Mouse (Mus musculus) neural tube, embryonic 11.5 days (tissue): ENCODE measurements at regions not wholly inside any gene's neighbourhood (a gene's known extent, or its start where the extent isn't known, plus 50 kb on each side); places are given as distances from the start of the nearest gene placed in this dataset.

Source experiments
- ATAC-seq: fragments of 200-750 bp; cut with Nextera tagmentation; 2 replicates; pipeline ENCODE4 v1.8.0; 2017; ENCODE audit warnings: moderate number of reproducible peaks, mild to moderate bottlenecking, moderate TSS enrichment, moderate library complexity; ENCODE audit not compliant: insufficient read depth, low FRiP score, low TSS enrichment
- DNase-seq: peaks from one replicate; pipeline ENCODE4 v3.0.0-alpha.2; 2015; ENCODE audit warnings: low spot score
- H3K27ac ChIP-seq: fragments of 300-500 bp; sonication (generic); 2 replicates; pipeline ENCODE4 v1.5.1; 2014; ENCODE audit warnings: low read depth, mild to moderate bottlenecking, low read length
- H3K27me3 ChIP-seq: fragments of 300-500 bp; sonication (generic); 2 replicates; pipeline ENCODE4 v1.6.1; 2014; ENCODE audit warnings: mild to moderate bottlenecking, low read length, mixed read lengths; ENCODE audit not compliant: control insufficient read depth, insufficient read depth
- H3K36me3 ChIP-seq: fragments of 300-500 bp; sonication (generic); 2 replicates; pipeline ENCODE4 v1.6.1; 2014; ENCODE audit warnings: mild to moderate bottlenecking, low read length, moderate library complexity, mixed read lengths; ENCODE audit not compliant: control insufficient read depth, insufficient read depth
- H3K4me1 ChIP-seq: fragments of 300-500 bp; sonication (generic); 2 replicates; pipeline ENCODE4 v1.6.1; 2014; ENCODE audit warnings: low read length, mixed read lengths; ENCODE audit not compliant: control insufficient read depth, insufficient read depth
- H3K4me2 ChIP-seq: fragments of 300-500 bp; sonication (generic); 2 replicates; pipeline ENCODE4 v1.6.1; 2014; ENCODE audit warnings: low read depth, mild to moderate bottlenecking, moderate library complexity
- H3K4me3 ChIP-seq: fragments of 300-500 bp; sonication (generic); 2 replicates; pipeline ENCODE4 v1.5.1; 2014; ENCODE audit warnings: low read depth, low read length
- H3K9ac ChIP-seq: fragments of 300-500 bp; sonication (generic); 2 replicates; pipeline ENCODE4 v1.6.1; 2014; ENCODE audit warnings: mild to moderate bottlenecking, low read length
- H3K9me3 ChIP-seq: fragments of 300-500 bp; sonication (generic); 2 replicates; pipeline ENCODE4 v1.6.1; 2016; ENCODE audit warnings: low read length; ENCODE audit not compliant: control insufficient read depth
- WGBS: fragments of 180-500 bp; shearing (Covaris S2); extraction: QIAGEN DNeasy Blood & Tissue Kit; methylation state at CpG from one replicate; pipeline ENCODE4 v1.1.7; 2014; 5-methylcytosine and 5-hydroxymethylcytosine counted together

- 93% methylated on average over 1 of the region's 1 CpGs for WGBS
- H3K4me2 ChIP-seq, result no peak overlapping the region
- H3K4me3 ChIP-seq, result no peak overlapping the region
- H3K9ac ChIP-seq, result no peak overlapping the region
- H3K36me3 ChIP-seq, result no peaks in the 10 kb centered on the region
- H3K27me3 ChIP-seq, result no peaks in the 10 kb centered on the region
- no peaks in the 10 kb centered on the region for H3K9me3 ChIP-seq
- no peak for DNase-seq
- H3K27ac ChIP-seq, result no peak overlapping the region
- no peaks in the 10 kb centered on the region for H3K4me1 ChIP-seq
- ATAC-seq, result no peak
These were observed 201.4 kb upstream of the Fam19a5 start for GRCm38 (mm10) chr15:87342656-87343055.

- H3K36me3 ChIP-seq, result no peaks in the 10 kb centered on the region
- DNase-seq (no peak), ATAC-seq (no peak)
- no peaks in the 10 kb centered on the region for H3K4me1 ChIP-seq
- no peaks in the 10 kb centered on the region for H3K9me3 ChIP-seq
- no peaks in the 10 kb centered on the region for H3K27me3 ChIP-seq
- no peak overlapping the region for H3K4me2 ChIP-seq
- no peak overlapping the region for H3K27ac ChIP-seq
- no peak overlapping the region for H3K9ac ChIP-seq
- no peak overlapping the region for H3K4me3 ChIP-seq
- WGBS, result 71% methylated on average over 3 of the region's 3 CpGs
These were observed 198.3 kb upstream of the Fam19a5 start for GRCm38 (mm10) chr15:87345826-87346225.

- no peak overlapping the region for H3K9ac ChIP-seq
- H3K4me1 ChIP-seq, result no peaks in the 10 kb centered on the region
- no peaks in the 10 kb centered on the region for H3K9me3 ChIP-seq
- no peak for DNase-seq
- no peak for ATAC-seq
- no peaks in the 10 kb centered on the region for H3K27me3 ChIP-seq
- H3K4me3 ChIP-seq, result no peak overlapping the region
- H3K36me3 ChIP-seq, result no peaks in the 10 kb centered on the region
- no peak overlapping the region for H3K4me2 ChIP-seq
- WGBS, result 55% methylated on average over 11 of the region's 11 CpGs
- no peak overlapping the region for H3K27ac ChIP-seq
These were observed 194.4 kb upstream of the Fam19a5 start for GRCm38 (mm10) chr15:87349533-87350247.

GRCm38 (mm10) chr15:87352812-87353211, 191.3 kb upstream of the Fam19a5 start:
- Histone ChIP-seq H3K36me3 (no peaks in the 10 kb centered on the region), H3K4me3 (no peak overlapping the region), H3K27me3 (no peaks in the 10 kb centered on the region), H3K4me1 (no peaks in the 10 kb centered on the region), H3K9ac (no peak overlapping the region), H3K27ac (no peak overlapping the region), H3K9me3 (no peaks in the 10 kb centered on the region), H3K4me2 (no peak overlapping the region)
- ATAC-seq (no peak), DNase-seq (no peak)
- 83% methylated on average over 8 of the region's 8 CpGs for WGBS

- no peak for DNase-seq
- Histone ChIP-seq H3K4me2 (no peak overlapping the region), H3K27ac (no peak overlapping the region), H3K9me3 (no peaks in the 10 kb centered on the region), H3K4me1 (no peaks in the 10 kb centered on the region), H3K4me3 (no peak overlapping the region), H3K27me3 (no peaks in the 10 kb centered on the region), H3K36me3 (no peaks in the 10 kb centered on the region), H3K9ac (no peak overlapping the region)
- ATAC-seq, result no peak
- WGBS, result 93% methylated on average over 11 of the region's 11 CpGs
These were observed 190.2 kb upstream of the Fam19a5 start for GRCm38 (mm10) chr15:87353886-87354285.

GRCm38 (mm10) chr15:87360457-87360856, 183.6 kb upstream of the Fam19a5 start:
- H3K9ac ChIP-seq, result no peak overlapping the region
- H3K9me3 ChIP-seq, result no peaks in the 10 kb centered on the region
- ATAC-seq, result no peak
- no peak overlapping the region for H3K27ac ChIP-seq
- DNase-seq, result no peak
- H3K36me3 ChIP-seq, result no peaks in the 10 kb centered on the region
- H3K4me2 ChIP-seq, result no peak overlapping the region
- H3K4me1 ChIP-seq, result no peaks in the 10 kb centered on the region
- WGBS, result 82% methylated on average over 3 of the region's 3 CpGs
- no peak overlapping the region for H3K4me3 ChIP-seq
- no peaks in the 10 kb centered on the region for H3K27me3 ChIP-seq

- 53% methylated on average over 8 of the region's 8 CpGs for WGBS
- H3K36me3 ChIP-seq, result no peaks in the 10 kb centered on the region
- no peaks in the 10 kb centered on the region for H3K27me3 ChIP-seq
- DNase-seq (no peak), ATAC-seq (no peak)
- H3K4me1 ChIP-seq, result no peaks in the 10 kb centered on the region
- no peaks in the 10 kb centered on the region for H3K9me3 ChIP-seq
- H3K4me3 ChIP-seq, result no peak overlapping the region
- no peak overlapping the region for H3K4me2 ChIP-seq
- no peak overlapping the region for H3K27ac ChIP-seq
- no peak overlapping the region for H3K9ac ChIP-seq
These were observed 178.3 kb upstream of the Fam19a5 start for GRCm38 (mm10) chr15:87365712-87366361.

GRCm38 (mm10) chr15:87367381-87367780, 176.7 kb upstream of the Fam19a5 start:
- H3K4me3 ChIP-seq, result no peak overlapping the region
- H3K27ac ChIP-seq, result no peak overlapping the region

GRCm38 (mm10) chr15:87369381-87369780, 174.7 kb upstream of the Fam19a5 start:
- ATAC-seq, result no peak
- 97% methylated on average over 3 of the region's 3 CpGs for WGBS
- no peak for DNase-seq
- Histone ChIP-seq H3K9ac (no peak overlapping the region), H3K4me1 (no peaks in the 10 kb centered on the region), H3K36me3 (no peaks in the 10 kb centered on the region), H3K9me3 (no peaks in the 10 kb centered on the region), H3K27me3 (no peaks in the 10 kb centered on the region), H3K27ac (no peak overlapping the region), H3K4me3 (no peak overlapping the region), H3K4me2 (no peak overlapping the region)

More at GRCm38 (mm10) chr15:87367381-87367780, 176.7 kb upstream of the Fam19a5 start:
- H3K36me3 ChIP-seq, result no peaks in the 10 kb centered on the region
- H3K9me3 ChIP-seq, result no peaks in the 10 kb centered on the region
- H3K4me1 ChIP-seq, result no peaks in the 10 kb centered on the region
- ATAC-seq, result no peak
- H3K4me2 ChIP-seq, result no peak overlapping the region
- 44% methylated on average over 5 of the region's 5 CpGs for WGBS
- DNase-seq, result no peak
- no peaks in the 10 kb centered on the region for H3K27me3 ChIP-seq
- H3K9ac ChIP-seq, result no peak overlapping the region
